Mouse (Mus musculus) B cell, adult 67 days (primary cell): Measurements from ENCODE around the gene Qprt. TPM values are rescaled to one million over a fixed set of nuclear protein-coding genes. Genes with fewer than 3 reads are reported as not detected.

ENCODE experiments used
- total RNA-seq, 2 experiments: library from RNA; stranded (reverse); gene quantifications; 4 replicates each; pipeline ENCODE4 v1.2.4; 2023

The Qprt gene
- total RNA-seq = 1 to 10 TPM in 1 of 2 experiments, under 1 TPM in 1; 0.52 to 1.5 TPM

GRCm38 (mm10) chr7:127121911-127122270, at the start of gene Qprt:
Gene Qprt (minus strand): TSS chr7:127122226.

GRCm38 (mm10) chr7:127137262-127138017, 15.4 kb upstream of the Qprt start, which contains the start of gene Spn:
Gene Spn (minus strand): TSS chr7:127137823.

GRCm38 (mm10) chr7:127091114-127091896, 30.7 kb downstream of the Qprt start, which contains the start of gene AI467606:
Gene AI467606 (plus strand): TSS chr7:127091359.

GRCm38 (mm10) chr7:127087278-127088010, 34.6 kb downstream of the Qprt start, which contains the start of gene Zg16:
Gene Zg16 (minus strand): TSS chr7:127087328.

Other genes starting within 250 kb of the Qprt start
- 100 to 1,000 TPM in 1 of 2 experiments, 10 to 100 TPM in 1; 99.5 to 101 TPM for gene Taok2, start 237.5 kb downstream of the Qprt start, total RNA-seq
- 10 to 100 TPM; 48.7 to 52.4 TPM for gene Tmem219, start 199.3 kb downstream of the Qprt start, total RNA-seq
- 10 to 100 TPM; 43.5 to 46.3 TPM for gene Kctd13, start 193.3 kb downstream of the Qprt start, total RNA-seq
- not detected for gene Asphd1, start 172.6 kb downstream of the Qprt start, total RNA-seq
- 1 to 10 TPM; 6.3 to 7.0 TPM for gene Sez6l2, start 171.7 kb downstream of the Qprt start, total RNA-seq
- gene Cdipt, start 146.3 kb downstream of the Qprt start, total RNA-seq = 10 to 100 TPM; 78.8 to 82.2 TPM
- gene Cdiptos, start 146.1 kb downstream of the Qprt start, total RNA-seq = 1 to 10 TPM in 1 of 2 experiments, under 1 TPM in 1; 0.81 to 1.7 TPM
- 10 to 100 TPM; 48.6 to 50.8 TPM for gene Mvp, start 107.6 kb downstream of the Qprt start, total RNA-seq
- gene Pagr1b, start 105.7 kb downstream of the Qprt start, total RNA-seq = 1 to 10 TPM in 1 of 2 experiments, not detected in 1; 2.8 TPM
- gene Pagr1a, start 104.9 kb downstream of the Qprt start, total RNA-seq = 10 to 100 TPM in 1 of 2 experiments, 1 to 10 TPM in 1; 4.6 to 47.0 TPM
- gene Gm42742, start 101.1 kb downstream of the Qprt start, total RNA-seq = 10 to 100 TPM; 16.6 to 46.2 TPM
- 1 to 10 TPM; 1.2 to 1.9 TPM for gene Prrt2, start 101.0 kb downstream of the Qprt start, total RNA-seq
- 100 to 1,000 TPM; 251 to 254 TPM for gene Maz, start 95.2 kb downstream of the Qprt start, total RNA-seq
- gene Kif22, start 79.8 kb downstream of the Qprt start, total RNA-seq = 1 to 10 TPM; 3.1 to 4.2 TPM
- gene Zg16, start 34.9 kb downstream of the Qprt start, total RNA-seq = not detected
- 10 to 100 TPM; 69.0 to 74.5 TPM for gene AI467606, start 30.9 kb downstream of the Qprt start, total RNA-seq
- gene Spn, start 15.6 kb upstream of the Qprt start, total RNA-seq = 10 to 100 TPM in 1 of 2 experiments, 1 to 10 TPM in 1; 7.3 to 10.0 TPM
- 10 to 100 TPM; 75.1 to 82.8 TPM for gene Cd2bp2, start 73.8 kb upstream of the Qprt start, total RNA-seq
- 10 to 100 TPM; 59.8 to 76.1 TPM for gene Tbc1d10b, start 86.2 kb upstream of the Qprt start, total RNA-seq
- 1 to 10 TPM; 5.8 to 9.7 TPM for gene Mylpf, start 86.7 kb upstream of the Qprt start, total RNA-seq
- gene Zfp553, start 110.8 kb upstream of the Qprt start, total RNA-seq = 10 to 100 TPM; 15.8 to 18.7 TPM
- gene Sept1, start 110.9 kb upstream of the Qprt start, total RNA-seq = 100 to 1,000 TPM; 394 to 455 TPM
- gene Zfp771, start 122.0 kb upstream of the Qprt start, total RNA-seq = 10 to 100 TPM; 19.5 to 26.9 TPM
- 10 to 100 TPM; 17.2 TPM for gene Dctpp1, start 138.5 kb upstream of the Qprt start, total RNA-seq
- 10 to 100 TPM; 28.9 to 30.8 TPM for gene Sephs2, start 151.8 kb upstream of the Qprt start, total RNA-seq
- gene Itgal, start 174.0 kb upstream of the Qprt start, total RNA-seq = 100 to 1,000 TPM; 118 to 124 TPM
- gene Zfp768, start 223.4 kb upstream of the Qprt start, total RNA-seq = 1 to 10 TPM; 3.0 to 4.8 TPM